In genomic region chr9:100166256-100166655, GRCm38 (mm10) we compare ENCODE assay signal across 12 mouse cellular contexts.
"Had no signal": no experiment of that assay in that cellular context is flagged by ENCODE, and none has a peak within 500 bp of the region (broad histone marks: within the 10 kb centered on the region; RNA-seq: fewer than 3 reads in every experiment).

No protein-coding gene starts in this region.

- ATAC-seq: intestine, embryonic 15.5 days; liver, postnatal 0 days had no signal

- DNase-seq: kidney, adult 11 months; kidney, adult 8-10 months; kidney, postnatal 10 days; kidney, postnatal 36 days; left cerebral cortex, postnatal 4 days; liver, postnatal 0 days; lung, postnatal 14 days; right cerebral cortex, postnatal 25 days; thymus, adult 2 months; thymus, postnatal 14 days; thymus, postnatal 4 days had no signal
